In the genomic region with DNA sequence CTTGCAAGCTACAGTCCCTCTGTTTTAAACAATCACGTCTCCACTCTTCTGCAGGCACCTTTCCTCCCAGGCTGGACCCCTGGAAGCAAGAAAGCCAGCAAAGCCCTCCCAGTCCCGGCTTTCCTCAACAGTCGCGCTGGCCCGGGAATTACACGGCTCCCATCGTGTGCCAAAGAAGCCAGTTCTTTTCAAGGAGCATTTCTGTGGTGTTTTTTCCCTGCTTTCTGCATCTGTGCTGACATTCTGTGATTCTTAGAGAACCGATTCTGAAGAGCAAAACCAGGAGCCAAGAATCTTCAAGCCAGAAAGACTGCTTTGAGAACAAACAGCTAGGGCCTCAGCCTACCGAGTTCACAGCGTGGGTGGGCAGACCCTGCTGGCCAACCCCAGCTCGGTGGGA, we compare ENCODE assay signal across 20 mouse cellular contexts. TPM values are rescaled to one million over a fixed set of nuclear protein-coding genes. Genes with fewer than 3 reads are reported as not detected.
DNase-seq lines count a peak whose midpoint lies in the region; ATAC-seq and TF ChIP-seq lines count a peak whose summit lies in the region.
"Had no signal": no experiment of that assay in that cellular context is flagged by ENCODE, and none has a peak within 500 bp of the region (broad histone marks: within the 10 kb centered on the region; RNA-seq: fewer than 3 reads in every experiment).

No protein-coding gene starts in this region.

- 0 out of 2 replicates have a peak overlapping the region, but pooled peaks have one; percentile 10 for H3K27ac ChIP-seq in midbrain, embryonic 16.5 days (ENCODE audit: low read length)
- H3K27ac ChIP-seq in midbrain, embryonic 11.5 days (ENCODE audit: low read depth, low read length), result no peak overlapping the region
- peak overlapping the region; percentile 15; the same call in 1 of the 2 replicates for H3K27ac ChIP-seq in cortical plate, adult 2 months (ENCODE audit: insufficient read depth, low read length)
- H3K27ac ChIP-seq: embryonic facial prominence, embryonic 10.5 days; heart, embryonic 13.5 days; hindbrain, embryonic 12.5 days had no signal

- no peaks in the 10 kb centered on the region for H3K27me3 ChIP-seq in midbrain, embryonic 16.5 days (ENCODE audit: control insufficient read depth, insufficient read depth, low read depth, low read length)
- H3K27me3 ChIP-seq in midbrain, embryonic 11.5 days (ENCODE audit: control insufficient read depth, insufficient read depth, low read length), result no peaks in the 10 kb centered on the region

- no peak for TF ChIP-seq CTCF in cortical plate, adult 2 months (IDR thresholded peaks at IDR 0.05; ENCODE audit: extremely low read depth, insufficient read depth, low read length)

- ATAC-seq in frontal cortex, adult (ENCODE audit: low TSS enrichment), result peak; percentile 39; the same call in 1 of the 2 replicates
- ATAC-seq in midbrain, embryonic 16.5 days, result no peak
- ATAC-seq in midbrain, embryonic 11.5 days (ENCODE audit: low FRiP score), result no peak
- ATAC-seq: hindbrain, embryonic 16.5 days; inflammation-experienced regulatory T-cells, adult 6 months; intestine, postnatal 0 days had no signal

- no peak for TF ChIP-seq POLR2A in cortical plate, adult 2 months (IDR thresholded peaks at IDR 0.05; ENCODE audit: extremely low read depth, insufficient read depth, low read length)

- H3K4me3 ChIP-seq in midbrain, embryonic 16.5 days (ENCODE audit: low read depth, low read length), result no peak overlapping the region
- H3K4me3 ChIP-seq in midbrain, embryonic 11.5 days (ENCODE audit: low read depth, low read length), result no peak overlapping the region
- H3K4me3 ChIP-seq in cortical plate, adult 2 months (ENCODE audit: insufficient read depth, low read length), result no peak overlapping the region
- H3K4me3 ChIP-seq: embryonic facial prominence, embryonic 10.5 days; heart, embryonic 13.5 days; hindbrain, embryonic 12.5 days had no signal

- no peaks in the 10 kb centered on the region for H3K9me3 ChIP-seq in midbrain, embryonic 16.5 days (replicated peaks; ENCODE audit: control insufficient read depth, low read length, poor library complexity, severe bottlenecking)
- no peaks in the 10 kb centered on the region for H3K9me3 ChIP-seq in midbrain, embryonic 11.5 days (ENCODE audit: control insufficient read depth, low read length)
- H3K9me3 ChIP-seq: embryonic facial prominence, embryonic 10.5 days; heart, embryonic 13.5 days; hindbrain, embryonic 12.5 days had no signal

- H3K4me2 ChIP-seq in midbrain, embryonic 16.5 days (ENCODE audit: low read length), result no peak overlapping the region
- H3K4me2 ChIP-seq in midbrain, embryonic 11.5 days, result no peak overlapping the region
- H3K4me2 ChIP-seq: heart, embryonic 13.5 days; hindbrain, embryonic 12.5 days had no signal

- peaks cover 3% of the 10 kb centered on the region; the same call in 1 of the 2 replicates for H3K4me1 ChIP-seq in midbrain, embryonic 16.5 days (ENCODE audit: control insufficient read depth, insufficient read depth, low read length)
- H3K4me1 ChIP-seq in midbrain, embryonic 11.5 days (ENCODE audit: control insufficient read depth, insufficient read depth, low read length), result no peaks in the 10 kb centered on the region; the same call in 1 of the 2 replicates
- peaks cover 7% of the 10 kb centered on the region for H3K4me1 ChIP-seq in cortical plate, adult 2 months (ENCODE audit: control insufficient read depth, insufficient read depth, low read length)

- WGBS in midbrain, embryonic 16.5 days, result 49% methylated on average over 11 of the region's 11 CpGs
- 61% methylated on average over 11 of the region's 11 CpGs for WGBS in midbrain, embryonic 11.5 days

- no peak overlapping the region for H3K9ac ChIP-seq in midbrain, embryonic 16.5 days (ENCODE audit: low read depth, low read length)
- no peak overlapping the region for H3K9ac ChIP-seq in midbrain, embryonic 11.5 days (ENCODE audit: low read length)
- H3K9ac ChIP-seq: heart, embryonic 13.5 days; hindbrain, embryonic 12.5 days had no signal

- no peak for DNase-seq in frontal cortex, postnatal 25 days (ENCODE audit: low spot score in 2 of 2)
- no peak for DNase-seq in midbrain, embryonic 11.5 days (ENCODE audit: low spot score, missing footprints)
- no peak for DNase-seq in adrenal gland, postnatal 36 days
- DNase-seq in heart, postnatal 4 days, result no peak
- DNase-seq: adrenal gland, adult 2 months; adrenal gland, postnatal 25 days; cerebellum, adult 11-12 months; cerebellum, adult 9-10 months; gastrocnemius, postnatal 36 days; heart, adult 11 months; heart, postnatal 36 days had no signal

- no peaks in the 10 kb centered on the region for H3K36me3 ChIP-seq in midbrain, embryonic 16.5 days (ENCODE audit: control insufficient read depth, insufficient read depth, low read length)
- H3K36me3 ChIP-seq in midbrain, embryonic 11.5 days (ENCODE audit: control insufficient read depth, insufficient read depth, low read length), result no peaks in the 10 kb centered on the region
- H3K36me3 ChIP-seq: embryonic facial prominence, embryonic 10.5 days; heart, embryonic 13.5 days; hindbrain, embryonic 12.5 days had no signal

RNA-seq across cellular contexts. Expression of a gene that starts 18.6 kb away (rescaled TPM):
- 12.4 and 12.6 TPM in 2 replicates for polyA plus RNA-seq in midbrain, embryonic 16.5 days (2015; fragmentation: Nextera tagmentation; extraction: Ambion mirVana)
- polyA plus RNA-seq in midbrain, embryonic 11.5 days (2014; fragmentation: Nextera tagmentation; extraction: Ambion mirVana), result 2.5 and 3.0 TPM in 2 replicates
- 118 and 134 TPM in 2 replicates for polyA plus RNA-seq in cortical plate, adult 2 months (2012; rRNA removed)
- 1 to 10 TPM; 2.1 to 8.3 TPM for total RNA-seq in adrenal gland, postnatal 36 days (2021)
- total RNA-seq in heart, postnatal 4 days (2021), result under 1 TPM; 0.50 to 0.74 TPM
- polyA plus RNA-seq: inflammation-experienced regulatory T-cells, adult 6 months had no signal

RNA-seq across cellular contexts. Expression of a gene that starts 37.8 kb away (rescaled TPM):
- polyA plus RNA-seq in midbrain, embryonic 16.5 days (2015; fragmentation: Nextera tagmentation; extraction: Ambion mirVana), result 17.3 and 19.8 TPM in 2 replicates
- 13.2 and 14.0 TPM in 2 replicates for polyA plus RNA-seq in midbrain, embryonic 11.5 days (2014; fragmentation: Nextera tagmentation; extraction: Ambion mirVana)
- polyA plus RNA-seq in cortical plate, adult 2 months (2012; rRNA removed), result 21.1 and 24.4 TPM in 2 replicates
- 10 to 100 TPM; 16.6 to 17.3 TPM for total RNA-seq in adrenal gland, postnatal 36 days (2021)
- 10 to 100 TPM; 15.7 to 17.4 TPM for total RNA-seq in heart, postnatal 4 days (2021)
